Mouse (Mus musculus) megakaryocyte, embryonic 14.5 days (primary cell): ENCODE data around the gene 4931406P16Rik. TPM values are rescaled to one million over a fixed set of nuclear protein-coding genes. Genes with fewer than 3 reads are reported as not detected.

Experiments used
- H3K27me3 ChIP-seq: replicated peaks from 2 replicates; pipeline ENCODE3; 2012; ENCODE audit warnings: inconsistent platforms
- H3K36me3 ChIP-seq: replicated peaks from 2 replicates; pipeline ENCODE3; 2012; ENCODE audit warnings: low read length, inconsistent platforms, mixed read lengths
- H3K4me1 ChIP-seq: 2 replicates; pipeline ENCODE4 v1.6.1; 2012; ENCODE audit warnings: inconsistent platforms
- H3K4me3 ChIP-seq: replicated peaks from 2 replicates; pipeline ENCODE3; 2012; ENCODE audit warnings: moderate library complexity, mild to moderate bottlenecking, inconsistent platforms
- H3K9me3 ChIP-seq: 2 replicates; pipeline ENCODE4 v1.6.1; 2012; ENCODE audit warnings: inconsistent platforms
- FLI1 ChIP-seq: IDR thresholded peaks from 2 replicates; pipeline ENCODE4 v1.6.1; 2012; ENCODE audit warnings: low read length, inconsistent platforms, mixed read lengths
- GATA1 ChIP-seq: IDR thresholded peaks from 3 replicates; pipeline ENCODE4 v1.6.1; 2012; ENCODE audit warnings: mixed read lengths, low read length, inconsistent platforms, borderline replicate concordance
- polyA plus RNA-seq: library from polyadenylated mRNA; stranded (reverse); fragments of >175 nt; gene quantifications from 2 replicates; pipeline ENCODE4 v1.2.3, GENCODE M21; 2012; ENCODE audit warnings: low replicate concordance; ENCODE audit not compliant: insufficient read depth

The 4931406P16Rik gene
- polyA plus RNA-seq, 1 experiment, result 6.2 TPM

GRCm38 (mm10) chr7:34255916-34256315 is 57.4 kb downstream of the 4931406P16Rik start:
- TF ChIP-seq FLI1, result no peak
- TF ChIP-seq GATA1, result no peak
- Histone ChIP-seq H3K27me3 (no peaks in the 10 kb centered on the region), H3K9me3 (no peaks in the 10 kb centered on the region), H3K36me3 (peaks cover 91% of the 10 kb centered on the region), H3K4me3 (no peak overlapping the region), H3K4me1 (peaks cover 34% of the 10 kb centered on the region)

- Histone ChIP-seq H3K27me3 (no peaks in the 10 kb centered on the region), H3K4me3 (no peak overlapping the region), H3K36me3 (peaks cover 90% of the 10 kb centered on the region), H3K4me1 (peaks cover 32% of the 10 kb centered on the region), H3K9me3 (no peaks in the 10 kb centered on the region)
- TF ChIP-seq GATA1, result no peak
- no peak for TF ChIP-seq FLI1
Measured at GRCm38 (mm10) chr7:34255137-34255536, 58.2 kb downstream of the 4931406P16Rik start.

DNA sequence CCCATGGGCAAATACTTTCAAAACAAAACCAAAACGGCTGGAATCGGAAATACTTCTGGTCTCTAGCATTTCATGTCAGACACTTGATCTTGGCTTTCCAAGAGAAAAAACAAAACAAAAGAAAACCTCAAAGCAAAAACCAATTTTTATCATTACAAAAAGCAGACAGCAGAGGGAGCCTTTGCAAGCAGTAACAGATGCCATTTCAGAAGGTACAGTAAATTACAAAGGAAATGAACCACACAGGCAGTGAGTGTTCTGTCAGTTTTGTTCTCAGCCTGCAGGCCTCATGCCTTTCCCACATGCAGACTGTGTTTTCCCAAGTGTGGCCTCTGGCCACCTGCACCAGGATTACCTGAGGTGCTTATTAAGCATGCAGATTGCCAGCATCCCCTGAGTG is 61.3 kb downstream of the 4931406P16Rik start:
- H3K4me3 ChIP-seq, result no peak overlapping the region
- H3K27me3 ChIP-seq, result no peaks in the 10 kb centered on the region
- peaks cover 87% of the 10 kb centered on the region for H3K36me3 ChIP-seq
- H3K9me3 ChIP-seq, result no peaks in the 10 kb centered on the region
- H3K4me1 ChIP-seq, result peaks cover 27% of the 10 kb centered on the region
- TF ChIP-seq GATA1 (no peak), FLI1 (no peak)

- no peaks in the 10 kb centered on the region for H3K9me3 ChIP-seq
- peaks cover 85% of the 10 kb centered on the region for H3K36me3 ChIP-seq
- peaks cover 19% of the 10 kb centered on the region for H3K4me1 ChIP-seq
- H3K27me3 ChIP-seq, result no peaks in the 10 kb centered on the region
- H3K4me3 ChIP-seq, result no peak within 1 kb of the TSS
- no peak for TF ChIP-seq GATA1
- no peak for TF ChIP-seq FLI1
Measured at GRCm38 (mm10) chr7:34250738-34251137, 62.6 kb downstream of the 4931406P16Rik start, which contains the start of gene Gm6096. Gene Gm6096, plus strand, starts transcription at chr7:34251038.

DNA sequence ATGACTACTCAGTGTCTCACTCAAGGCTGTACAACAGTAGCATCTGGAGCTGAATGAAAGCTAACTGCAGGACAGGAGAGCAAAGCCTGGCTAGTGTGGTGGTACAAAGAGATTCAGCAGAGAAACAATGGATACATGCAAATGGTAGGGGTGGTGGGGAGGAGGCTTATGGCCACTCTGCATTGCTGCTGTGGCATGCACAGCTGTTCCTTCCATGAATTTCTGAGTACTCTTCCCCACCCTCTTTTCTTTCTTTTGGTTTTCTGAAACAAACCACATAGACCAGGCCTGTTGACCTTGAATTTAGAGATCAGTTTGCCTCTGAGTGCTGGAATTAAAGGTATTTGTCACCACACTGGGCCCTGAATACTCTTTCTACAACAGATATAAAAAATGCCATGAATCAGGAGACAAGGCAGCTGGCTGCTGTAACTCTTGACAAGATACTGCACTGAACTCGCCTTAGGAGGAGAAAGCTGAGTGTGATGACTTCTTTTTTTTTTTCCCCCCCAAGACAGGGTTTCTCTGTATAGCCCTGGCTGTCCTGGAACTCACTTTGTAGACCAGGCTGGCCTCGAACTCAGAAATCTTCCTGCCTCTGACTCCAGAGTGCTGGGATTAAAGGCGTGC is 66.4 kb downstream of the 4931406P16Rik start:
- H3K4me1 ChIP-seq, result peaks cover 10% of the 10 kb centered on the region

DNA sequence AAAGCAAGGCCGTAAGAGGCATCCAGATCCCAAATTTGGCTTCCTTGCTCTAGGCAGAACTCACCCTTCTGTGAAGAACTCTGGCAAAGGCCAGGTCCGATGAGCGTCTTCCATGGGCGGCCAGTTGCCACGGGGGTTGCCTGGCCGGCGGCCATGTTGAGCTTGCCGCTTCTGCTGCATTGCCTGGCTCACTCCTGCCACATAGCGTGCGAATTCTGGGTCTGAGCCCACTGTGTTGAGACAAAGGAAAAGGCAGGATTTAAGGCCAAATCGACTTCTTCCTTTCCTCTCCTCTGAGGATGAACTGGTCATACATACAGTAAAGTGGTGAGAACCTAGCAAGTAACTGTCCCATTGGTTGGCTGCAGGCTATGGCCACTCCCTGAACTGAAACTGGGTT is 71.2 kb downstream of the 4931406P16Rik start:
- H3K9me3 ChIP-seq, result no peaks in the 10 kb centered on the region
- H3K4me1 ChIP-seq, result peaks cover 19% of the 10 kb centered on the region
- H3K36me3 ChIP-seq, result peaks cover 85% of the 10 kb centered on the region
- H3K4me3 ChIP-seq, result no peak overlapping the region
- no peaks in the 10 kb centered on the region for H3K27me3 ChIP-seq
- no peak for TF ChIP-seq GATA1
- TF ChIP-seq FLI1, result no peak

More for the DNA sequence above, 66.4 kb downstream of the 4931406P16Rik start:
- TF ChIP-seq GATA1 (no peak), FLI1 (no peak)
- H3K27me3 ChIP-seq, result no peaks in the 10 kb centered on the region
- peaks cover 86% of the 10 kb centered on the region for H3K36me3 ChIP-seq
- H3K9me3 ChIP-seq, result no peaks in the 10 kb centered on the region
- H3K4me3 ChIP-seq, result no peak overlapping the region

- Histone ChIP-seq H3K4me3 (no peak overlapping the region), H3K36me3 (peaks cover 67% of the 10 kb centered on the region), H3K9me3 (no peaks in the 10 kb centered on the region), H3K27me3 (no peaks in the 10 kb centered on the region), H3K4me1 (peaks cover 42% of the 10 kb centered on the region)
- TF ChIP-seq FLI1 (no peak), GATA1 (no peak)
Measured at GRCm38 (mm10) chr7:34238086-34238485, 75.3 kb downstream of the 4931406P16Rik start.

GRCm38 (mm10) chr7:34235602-34236001 is 77.7 kb downstream of the 4931406P16Rik start:
- H3K36me3 ChIP-seq, result peaks cover 50% of the 10 kb centered on the region
- H3K4me3 ChIP-seq, result no peak overlapping the region
- TF ChIP-seq FLI1 (no peak), GATA1 (no peak)
- H3K27me3 ChIP-seq, result no peaks in the 10 kb centered on the region
- H3K9me3 ChIP-seq, result no peaks in the 10 kb centered on the region
- H3K4me1 ChIP-seq, result peaks cover 67% of the 10 kb centered on the region

DNA sequence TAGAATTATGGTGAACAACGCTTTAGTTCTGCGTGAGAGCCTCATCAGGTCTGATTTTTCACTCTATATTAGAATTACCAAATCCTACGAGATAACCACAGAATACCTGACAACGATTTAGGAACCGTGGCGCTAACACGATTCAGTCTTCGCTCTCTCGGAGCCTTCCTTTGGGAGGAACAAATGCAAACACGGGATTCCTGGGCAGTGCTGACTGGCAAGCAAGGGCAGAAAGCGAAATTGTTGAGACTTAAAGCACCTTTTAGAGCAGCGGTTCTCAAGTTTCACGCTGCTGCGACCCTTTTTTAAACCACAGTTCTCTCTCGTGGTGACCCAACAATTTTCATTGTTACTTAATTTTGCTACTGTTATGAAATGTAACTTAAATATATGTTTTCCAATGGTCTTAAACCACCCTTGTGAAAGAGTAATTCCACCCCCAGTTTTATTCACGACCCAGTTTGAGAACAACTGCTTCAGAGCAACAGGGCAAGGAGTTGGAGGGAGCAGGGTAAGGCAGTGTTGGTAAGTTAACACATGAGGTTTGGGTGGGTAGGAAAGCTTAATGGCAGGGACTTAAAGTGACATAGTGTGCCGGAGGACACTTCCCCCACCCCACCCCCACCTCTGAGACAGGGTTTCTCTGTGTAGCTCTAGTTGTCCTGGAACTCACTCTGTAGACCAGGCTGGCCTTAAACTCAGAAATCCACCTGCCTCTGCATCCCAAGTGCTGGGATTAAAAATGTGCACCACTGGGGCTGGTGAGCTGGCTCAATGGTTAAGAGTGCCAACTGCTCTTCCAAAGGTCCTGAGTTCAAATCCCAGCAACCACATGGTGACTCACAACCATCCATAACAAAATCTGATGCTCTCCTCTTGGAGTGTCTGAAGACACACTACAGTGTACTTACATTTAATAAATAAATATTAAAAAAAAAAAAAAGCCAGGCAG is 78.5 kb downstream of the 4931406P16Rik start:
- Histone ChIP-seq H3K27me3 (no peaks in the 10 kb centered on the region), H3K36me3 (peaks cover 43% of the 10 kb centered on the region), H3K4me3 (peak overlapping the region; percentile 97), H3K9me3 (no peaks in the 10 kb centered on the region), H3K4me1 (peaks cover 68% of the 10 kb centered on the region)
- TF ChIP-seq GATA1 (no peak), FLI1 (no peak)

DNA sequence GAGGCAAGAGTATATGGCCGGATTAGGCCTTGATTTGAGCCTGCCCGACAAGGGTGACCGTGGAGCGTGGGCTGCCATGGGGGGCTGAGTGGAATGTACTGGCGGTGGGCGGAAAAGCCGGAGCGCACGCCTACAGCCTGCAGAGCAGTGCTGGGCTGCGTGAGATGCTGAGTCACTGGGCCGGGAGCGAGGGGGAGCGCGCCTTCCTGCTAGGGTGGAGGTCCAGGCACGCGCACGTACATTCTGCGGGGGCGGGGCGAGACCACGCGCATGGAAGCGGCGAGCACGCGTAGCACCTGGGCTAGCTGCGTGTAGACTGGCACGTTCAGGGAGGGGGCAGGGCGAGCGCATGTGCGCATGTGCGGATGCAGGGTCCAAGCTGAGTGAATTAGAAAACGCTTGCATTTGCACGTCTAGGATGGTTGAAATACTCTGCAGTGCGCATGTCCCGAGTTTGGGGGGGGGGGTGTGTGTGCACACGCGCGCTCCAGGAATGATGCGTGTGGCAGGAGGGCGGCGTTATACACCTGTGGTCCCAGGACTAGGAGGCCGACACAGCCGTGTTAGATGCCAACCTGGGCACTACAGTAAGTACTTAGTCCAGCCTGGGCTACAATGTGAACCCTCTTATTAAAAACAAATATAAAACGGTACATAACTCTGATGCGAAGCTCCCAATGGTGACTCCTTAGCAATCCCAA is 79.3 kb downstream of the 4931406P16Rik start:
- Histone ChIP-seq H3K4me1 (peaks cover 67% of the 10 kb centered on the region), H3K9me3 (no peaks in the 10 kb centered on the region), H3K4me3 (peak overlapping the region; percentile 97), H3K36me3 (peaks cover 35% of the 10 kb centered on the region), H3K27me3 (no peaks in the 10 kb centered on the region)
- no peak for TF ChIP-seq FLI1
- no peak for TF ChIP-seq GATA1
